Mouse (Mus musculus): ENCODE results near the gene Cryga.
"Not testable (repeated sequence)": the region's sequence is repeated elsewhere in the genome, so short reads cannot be mapped to it uniquely, and the experiment has no call there.

The Cryga gene

GRCm38 (mm10) chr1:65090370-65090769 lies 12.8 kb downstream of the Cryga start:
- no peak for DNase-seq

GRCm38 (mm10) chr1:65088567-65089356 lies 14.4 kb downstream of the Cryga start:
- no peak for DNase-seq

- no peak for DNase-seq
Measured at GRCm38 (mm10) chr1:65082188-65082587, 21.0 kb downstream of the Cryga start, which contains the start of gene Crygb. Gene Crygb, minus strand, starts transcription at chr1:65082288.

GRCm38 (mm10) chr1:65075607-65076006 lies 27.6 kb downstream of the Cryga start:
- DNase-seq, result no peak

GRCm38 (mm10) chr1:65073589-65073988 lies 29.6 kb downstream of the Cryga start, which contains the start of gene Crygc:
Gene Crygc, minus strand, starts transcription at chr1:65073689.
- DNase-seq, result no peak

GRCm38 (mm10) chr1:65067842-65068241 lies 35.3 kb downstream of the Cryga start:
- no peak for DNase-seq

GRCm38 (mm10) chr1:65064201-65064600 lies 39.0 kb downstream of the Cryga start:
- DNase-seq, result no peak

GRCm38 (mm10) chr1:65063352-65063751 lies 39.8 kb downstream of the Cryga start, which contains the start of gene Crygd:
Gene Crygd, minus strand, starts transcription at chr1:65063452.
- no peak for DNase-seq

GRCm38 (mm10) chr1:65052140-65052539 lies 51.0 kb downstream of the Cryga start:
- no peak for DNase-seq

GRCm38 (mm10) chr1:65051696-65052095 lies 51.5 kb downstream of the Cryga start:
- DNase-seq, result no peak

- not testable (repeated sequence) for DNase-seq
Measured at GRCm38 (mm10) chr1:65050952-65051351, 52.2 kb downstream of the Cryga start, which contains the start of gene Cryge. Gene Cryge, minus strand, starts transcription at chr1:65051149.
